Mouse (Mus musculus): Measurements from ENCODE around the gene Arid1b. TPM values are rescaled to one million over a fixed set of nuclear protein-coding genes. Genes with fewer than 3 reads are reported as not detected.

Arid1b gene
- total and polyA plus RNA-seq, 2 experiments = 9.7 to 11.7 TPM

DNA sequence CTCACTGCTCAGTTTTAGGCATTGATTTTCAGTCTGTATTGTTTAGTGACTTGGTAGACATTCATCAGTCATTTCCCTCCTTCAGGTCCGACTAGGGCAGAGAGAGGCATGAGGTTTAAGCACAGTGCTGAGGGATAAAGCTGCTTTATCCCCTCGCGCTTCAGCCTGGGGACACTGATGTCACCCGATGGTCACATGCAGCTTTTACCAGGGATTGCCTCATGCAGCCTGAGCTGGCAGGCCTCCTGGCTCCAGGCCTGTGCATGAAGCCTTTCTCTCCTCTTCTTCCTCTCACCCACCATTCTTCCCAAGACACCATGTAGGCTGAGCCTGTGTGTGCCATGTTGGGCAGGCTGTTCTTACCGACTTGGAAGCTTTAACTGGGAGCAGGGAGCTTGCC, 84.4 kb downstream of the Arid1b start:
- Histone ChIP-seq H3K36me3 (ENCODE audit: control insufficient read depth, insufficient read depth, low read length) (no peaks in the 10 kb centered on the region), H3K27me3 (ENCODE audit: control insufficient read depth, insufficient read depth, low read length) (no peaks in the 10 kb centered on the region), H3K27ac (replicated peaks; ENCODE audit: insufficient read depth, low read depth, low read length) (no peak overlapping the region), H3K4me3 (ENCODE audit: insufficient read depth, low read depth, low read length) (no peak overlapping the region), H3K9ac (ENCODE audit: low read depth, low read length) (no peak overlapping the region), H3K79me2 (ENCODE audit: control insufficient read depth, insufficient read depth, low read length) (peaks cover 46% of the 10 kb centered on the region), H3K4me1 (ENCODE audit: control insufficient read depth, insufficient read depth, low read length) (peaks cover 21% of the 10 kb centered on the region)
- TF ChIP-seq CTCF (IDR thresholded peaks at IDR 0.05; ENCODE audit: low read depth, low read length) = no peak
- no peak for TF ChIP-seq POLR2A (IDR thresholded peaks at IDR 0.05; ENCODE audit: extremely low read depth, insufficient read depth, low read length)
- WGBS = 36% methylated on average over 5 of the region's 5 CpGs
- peak; percentile 61 for DNase-seq (ENCODE audit: extremely low read depth, low read depth, low spot score)

- no peak overlapping the region for H3K9ac ChIP-seq (ENCODE audit: low read depth, low read length)
- H3K36me3 ChIP-seq (ENCODE audit: control insufficient read depth, insufficient read depth, low read length) = no peaks in the 10 kb centered on the region
- no peak overlapping the region for H3K27ac ChIP-seq (replicated peaks; ENCODE audit: insufficient read depth, low read depth, low read length)
- no peak overlapping the region for H3K4me3 ChIP-seq (ENCODE audit: insufficient read depth, low read depth, low read length)
- peaks cover 51% of the 10 kb centered on the region for H3K79me2 ChIP-seq (ENCODE audit: control insufficient read depth, insufficient read depth, low read length)
- peaks cover 23% of the 10 kb centered on the region for H3K4me1 ChIP-seq (ENCODE audit: control insufficient read depth, insufficient read depth, low read length)
- no peak for DNase-seq (ENCODE audit: extremely low read depth, low read depth, low spot score)
- TF ChIP-seq POLR2A (IDR thresholded peaks at IDR 0.05; ENCODE audit: extremely low read depth, insufficient read depth, low read length) (no peak), CTCF (IDR thresholded peaks at IDR 0.05; ENCODE audit: low read depth, low read length) (no peak)
- 50% methylated on average over 12 of the region's 12 CpGs for WGBS
- H3K27me3 ChIP-seq (ENCODE audit: control insufficient read depth, insufficient read depth, low read length) = no peaks in the 10 kb centered on the region
Observed at GRCm38 (mm10) chr17:5080884-5081419, 86.8 kb downstream of the Arid1b start.

DNA sequence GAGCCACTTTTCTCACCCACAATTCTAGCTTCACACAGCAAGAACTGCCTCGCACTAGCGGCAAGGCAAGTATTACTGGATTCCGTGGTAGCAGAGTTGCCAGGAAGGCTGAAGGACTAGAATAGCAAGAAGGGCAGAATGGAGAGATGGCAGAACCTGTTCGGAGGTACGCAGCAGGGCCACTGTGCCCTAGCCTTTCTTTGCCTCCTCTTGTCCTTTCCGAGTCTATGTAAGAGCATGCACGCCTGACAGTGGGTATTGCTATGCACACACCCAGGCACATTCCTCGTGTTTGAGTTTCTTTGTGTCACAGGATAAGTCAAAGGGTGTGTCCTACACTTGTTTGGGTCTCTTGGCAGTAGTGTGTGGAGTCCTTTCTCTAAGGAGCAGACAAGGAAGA, 88.1 kb downstream of the Arid1b start:
- peaks cover 49% of the 10 kb centered on the region for H3K79me2 ChIP-seq (ENCODE audit: control insufficient read depth, insufficient read depth, low read length)
- H3K27ac ChIP-seq (replicated peaks; ENCODE audit: insufficient read depth, low read depth, low read length) = no peak overlapping the region
- TF ChIP-seq POLR2A (IDR thresholded peaks at IDR 0.05; ENCODE audit: extremely low read depth, insufficient read depth, low read length) (no peak), CTCF (IDR thresholded peaks at IDR 0.05; ENCODE audit: low read depth, low read length) (no peak)
- H3K9ac ChIP-seq (ENCODE audit: low read depth, low read length) = no peak overlapping the region
- 87% methylated on average over 8 of the region's 8 CpGs for WGBS
- no peak overlapping the region for H3K4me3 ChIP-seq (ENCODE audit: insufficient read depth, low read depth, low read length)
- H3K4me1 ChIP-seq (ENCODE audit: control insufficient read depth, insufficient read depth, low read length) = peaks cover 24% of the 10 kb centered on the region
- H3K27me3 ChIP-seq (ENCODE audit: control insufficient read depth, insufficient read depth, low read length) = no peaks in the 10 kb centered on the region
- DNase-seq (ENCODE audit: extremely low read depth, low read depth, low spot score) = no peak
- H3K36me3 ChIP-seq (ENCODE audit: control insufficient read depth, insufficient read depth, low read length) = no peaks in the 10 kb centered on the region

GRCm38 (mm10) chr17:5083497-5083896, 89.4 kb downstream of the Arid1b start:
- Histone ChIP-seq H3K27me3 (ENCODE audit: control insufficient read depth, insufficient read depth, low read length) (no peaks in the 10 kb centered on the region), H3K27ac (replicated peaks; ENCODE audit: insufficient read depth, low read depth, low read length) (no peak overlapping the region), H3K4me3 (ENCODE audit: insufficient read depth, low read depth, low read length) (no peak overlapping the region), H3K4me1 (ENCODE audit: control insufficient read depth, insufficient read depth, low read length) (peaks cover 26% of the 10 kb centered on the region), H3K36me3 (ENCODE audit: control insufficient read depth, insufficient read depth, low read length) (no peaks in the 10 kb centered on the region), H3K79me2 (ENCODE audit: control insufficient read depth, insufficient read depth, low read length) (peaks cover 49% of the 10 kb centered on the region), H3K9ac (ENCODE audit: low read depth, low read length) (no peak overlapping the region)
- WGBS = 87% methylated on average over 3 of the region's 3 CpGs
- TF ChIP-seq CTCF (IDR thresholded peaks at IDR 0.05; ENCODE audit: low read depth, low read length) (no peak), POLR2A (IDR thresholded peaks at IDR 0.05; ENCODE audit: extremely low read depth, insufficient read depth, low read length) (no peak)
- DNase-seq (ENCODE audit: extremely low read depth, low read depth, low spot score) = no peak

- 80% methylated on average over 8 of the region's 8 CpGs for WGBS
- peaks cover 27% of the 10 kb centered on the region for H3K4me1 ChIP-seq (ENCODE audit: control insufficient read depth, insufficient read depth, low read length)
Observed at GRCm38 (mm10) chr17:5084139-5084538, 90.0 kb downstream of the Arid1b start.

DNA sequence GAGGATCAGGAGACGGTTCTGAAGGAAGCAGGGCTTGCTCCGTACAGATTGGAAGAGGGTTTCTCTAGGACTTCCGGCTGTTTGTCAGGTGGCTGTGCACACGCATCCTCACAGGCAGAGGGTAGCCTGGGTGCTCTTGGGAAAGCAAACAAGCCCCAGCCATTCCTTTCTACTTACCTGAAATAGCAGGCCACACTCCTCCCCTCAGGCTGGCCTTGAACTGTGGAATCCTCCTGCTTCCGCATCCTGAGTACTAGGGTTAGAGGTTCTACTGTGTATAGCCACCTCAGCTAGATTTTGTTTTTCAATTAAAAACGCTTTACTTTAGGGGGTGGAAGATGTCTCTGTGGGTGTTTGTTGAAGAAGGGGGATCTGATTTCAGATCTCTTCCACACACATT, 90.9 kb downstream of the Arid1b start:
- 44% methylated on average over 6 of the region's 6 CpGs for WGBS
- peak; percentile 55 for DNase-seq (ENCODE audit: extremely low read depth, low read depth, low spot score)
- Histone ChIP-seq H3K27me3 (ENCODE audit: control insufficient read depth, insufficient read depth, low read length) (no peaks in the 10 kb centered on the region), H3K4me1 (ENCODE audit: control insufficient read depth, insufficient read depth, low read length) (peaks cover 33% of the 10 kb centered on the region), H3K27ac (replicated peaks; ENCODE audit: insufficient read depth, low read depth, low read length) (no peak overlapping the region), H3K79me2 (ENCODE audit: control insufficient read depth, insufficient read depth, low read length) (peaks cover 41% of the 10 kb centered on the region), H3K4me3 (ENCODE audit: insufficient read depth, low read depth, low read length) (no peak overlapping the region), H3K9ac (ENCODE audit: low read depth, low read length) (no peak overlapping the region), H3K36me3 (ENCODE audit: control insufficient read depth, insufficient read depth, low read length) (no peaks in the 10 kb centered on the region)
- TF ChIP-seq CTCF (IDR thresholded peaks at IDR 0.05; ENCODE audit: low read depth, low read length) (no peak), POLR2A (IDR thresholded peaks at IDR 0.05; ENCODE audit: extremely low read depth, insufficient read depth, low read length) (no peak)

More at GRCm38 (mm10) chr17:5084139-5084538, 90.0 kb downstream of the Arid1b start:
- H3K27ac ChIP-seq (replicated peaks; ENCODE audit: insufficient read depth, low read depth, low read length) = no peak overlapping the region
- no peaks in the 10 kb centered on the region for H3K36me3 ChIP-seq (ENCODE audit: control insufficient read depth, insufficient read depth, low read length)
- TF ChIP-seq CTCF (IDR thresholded peaks at IDR 0.05; ENCODE audit: low read depth, low read length) (no peak), POLR2A (IDR thresholded peaks at IDR 0.05; ENCODE audit: extremely low read depth, insufficient read depth, low read length) (no peak)
- H3K27me3 ChIP-seq (ENCODE audit: control insufficient read depth, insufficient read depth, low read length) = no peaks in the 10 kb centered on the region
- no peak overlapping the region for H3K4me3 ChIP-seq (ENCODE audit: insufficient read depth, low read depth, low read length)
- no peak for DNase-seq (ENCODE audit: extremely low read depth, low read depth, low spot score)
- H3K9ac ChIP-seq (ENCODE audit: low read depth, low read length) = no peak overlapping the region
- H3K79me2 ChIP-seq (ENCODE audit: control insufficient read depth, insufficient read depth, low read length) = peaks cover 45% of the 10 kb centered on the region
